ENCODE assay signal across 23 mouse cellular contexts in the genomic region with DNA sequence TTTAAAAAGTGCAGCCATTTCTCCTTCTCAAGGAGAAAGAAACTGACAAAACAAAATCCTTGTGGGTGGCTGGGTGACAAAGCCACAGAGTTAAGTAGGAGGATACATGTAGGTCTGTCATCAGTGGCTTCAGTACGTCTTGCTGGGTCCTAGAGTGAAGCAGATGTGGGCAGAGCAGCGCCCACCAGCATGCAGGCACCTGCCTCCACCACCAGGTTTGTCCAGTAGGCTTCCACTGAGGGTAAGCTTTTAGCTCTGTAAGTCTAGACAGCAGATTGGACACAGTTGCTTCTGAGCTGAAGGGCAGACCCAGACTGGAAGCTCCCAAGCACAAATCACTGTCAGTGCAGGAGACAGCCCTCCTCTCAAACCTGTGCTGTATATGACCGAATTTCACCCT. TPM values are rescaled to one million over a fixed set of nuclear protein-coding genes. Genes with fewer than 3 reads are reported as not detected.
DNase-seq lines count a peak whose midpoint lies in the region; ATAC-seq and TF ChIP-seq lines count a peak whose summit lies in the region.
"Had no signal": no experiment of that assay in that cellular context is flagged by ENCODE, and none has a peak within 500 bp of the region (broad histone marks: within the 10 kb centered on the region; RNA-seq: fewer than 3 reads in every experiment).

No protein-coding gene starts in this region.

- WGBS in hindbrain, embryonic 11.5 days, result 72% methylated on average over 3 of the region's 3 CpGs
- 72% methylated on average over 3 of the region's 3 CpGs for WGBS in hindbrain, embryonic 14.5 days
- 67% methylated on average over 3 of the region's 3 CpGs for WGBS in liver, embryonic 14.5 days (ENCODE audit: insufficient replicate concordance)
- WGBS in liver, postnatal 0 days (ENCODE audit: insufficient replicate concordance), result 78% methylated on average over 3 of the region's 3 CpGs
- WGBS in heart, adult 2 months, result 85% methylated on average over 3 of the region's 3 CpGs

- no peak overlapping the region for H3K27ac ChIP-seq in hindbrain, embryonic 11.5 days (ENCODE audit: low read depth, low read length)
- H3K27ac ChIP-seq in hindbrain, embryonic 14.5 days, result no peak overlapping the region
- H3K27ac ChIP-seq in liver, embryonic 14.5 days, result no peak overlapping the region
- no peak overlapping the region for H3K27ac ChIP-seq in liver, postnatal 0 days (ENCODE audit: low read depth)
- no peak overlapping the region for H3K27ac ChIP-seq in heart, adult 2 months
- H3K27ac ChIP-seq: embryonic facial prominence, embryonic 13.5 days; hindbrain, embryonic 12.5 days had no signal

- no peak for TF ChIP-seq EP300 in liver, embryonic 14.5 days (IDR thresholded peaks at IDR 0.05; ENCODE audit: low read depth)
- no peak for TF ChIP-seq EP300 in liver, postnatal 0 days (IDR thresholded peaks at IDR 0.05; ENCODE audit: low read depth)
- no peak for TF ChIP-seq EP300 in heart, adult 2 months (IDR thresholded peaks at IDR 0.05; ENCODE audit: insufficient read depth, low read depth, low read length)

- no peaks in the 10 kb centered on the region for H3K9me3 ChIP-seq in hindbrain, embryonic 11.5 days (ENCODE audit: control insufficient read depth, low read length)
- H3K9me3 ChIP-seq in hindbrain, embryonic 14.5 days (ENCODE audit: control insufficient read depth, low read length), result no peaks in the 10 kb centered on the region
- no peaks in the 10 kb centered on the region for H3K9me3 ChIP-seq in liver, embryonic 14.5 days (ENCODE audit: control insufficient read depth, low read length)
- H3K9me3 ChIP-seq in liver, postnatal 0 days (ENCODE audit: low read length), result no peaks in the 10 kb centered on the region
- no peaks in the 10 kb centered on the region for H3K9me3 ChIP-seq in E14TG2a.4 (ENCODE audit: low read length)
- H3K9me3 ChIP-seq: embryonic facial prominence, embryonic 13.5 days; hindbrain, embryonic 12.5 days had no signal

- TF ChIP-seq CTCF in liver, embryonic 14.5 days (IDR thresholded peaks at IDR 0.05; ENCODE audit: low read depth), result peak; percentile 26; the same call in 1 of the 2 replicates
- no peak for TF ChIP-seq CTCF in liver, postnatal 0 days (IDR thresholded peaks at IDR 0.05; ENCODE audit: low read depth)
- TF ChIP-seq CTCF in E14TG2a.4 (conservative IDR thresholded peaks at IDR 0.05; ENCODE audit: low read length), result peak; percentile 10
- TF ChIP-seq CTCF in heart, adult 2 months (IDR thresholded peaks at IDR 0.05), result no peak

- no peaks in the 10 kb centered on the region for H3K4me1 ChIP-seq in hindbrain, embryonic 11.5 days (replicated peaks; ENCODE audit: control insufficient read depth, insufficient read depth, low read length)
- H3K4me1 ChIP-seq in hindbrain, embryonic 14.5 days (replicated peaks; ENCODE audit: control insufficient read depth, insufficient read depth, low read length), result no peaks in the 10 kb centered on the region
- no peaks in the 10 kb centered on the region for H3K4me1 ChIP-seq in liver, embryonic 14.5 days (replicated peaks; ENCODE audit: control insufficient read depth in 2 of 2, insufficient read depth in 2 of 2, low read length in 1 of 2)
- H3K4me1 ChIP-seq in liver, postnatal 0 days (ENCODE audit: insufficient read depth), result no peaks in the 10 kb centered on the region
- peaks cover 67% of the 10 kb centered on the region for H3K4me1 ChIP-seq in E14TG2a.4 (replicated peaks; ENCODE audit: low read depth, low read length)
- H3K4me1 ChIP-seq in heart, adult 2 months (ENCODE audit: control insufficient read depth, insufficient read depth, low read length), result no peaks in the 10 kb centered on the region

- no peak overlapping the region for H3K4me2 ChIP-seq in hindbrain, embryonic 11.5 days (replicated peaks; ENCODE audit: low read depth, low read length)
- H3K4me2 ChIP-seq in hindbrain, embryonic 14.5 days (replicated peaks), result no peak overlapping the region
- H3K4me2 ChIP-seq in liver, embryonic 14.5 days (ENCODE audit: low read depth), result no peak overlapping the region
- H3K4me2 ChIP-seq in liver, postnatal 0 days (ENCODE audit: low read depth, low read length), result no peak overlapping the region
- H3K4me2 ChIP-seq: embryonic facial prominence, embryonic 13.5 days; heart, embryonic 11.5 days; hindbrain, embryonic 12.5 days; liver, embryonic 11.5 days had no signal

- 0 out of 2 replicates have a peak, but pooled peaks cover 2% of the 10 kb centered on the region for H3K36me3 ChIP-seq in hindbrain, embryonic 11.5 days (ENCODE audit: control insufficient read depth, insufficient read depth, low read length)
- H3K36me3 ChIP-seq in hindbrain, embryonic 14.5 days (replicated peaks; ENCODE audit: control insufficient read depth, insufficient read depth), result peaks cover 11% of the 10 kb centered on the region
- peaks cover 6% of the 10 kb centered on the region for H3K36me3 ChIP-seq in liver, embryonic 14.5 days (replicated peaks; ENCODE audit: control insufficient read depth, insufficient read depth, low read depth)
- peaks cover 10% of the 10 kb centered on the region; the same call in 1 of the 2 replicates for H3K36me3 ChIP-seq in liver, postnatal 0 days (replicated peaks; ENCODE audit: insufficient read depth, low read length)
- H3K36me3 ChIP-seq in E14TG2a.4 (ENCODE audit: insufficient read depth, low read length), result peaks cover 61% of the 10 kb centered on the region
- no peaks in the 10 kb centered on the region; the same call in 1 of the 2 replicates for H3K36me3 ChIP-seq in heart, adult 2 months (ENCODE audit: control insufficient read depth, insufficient read depth, low read length)

- ATAC-seq in hindbrain, embryonic 11.5 days (ENCODE audit: low FRiP score), result peak; percentile 27; the same call in 1 of the 2 replicates
- ATAC-seq in hindbrain, embryonic 14.5 days (ENCODE audit: low FRiP score), result no peak
- ATAC-seq in liver, embryonic 14.5 days (ENCODE audit: insufficient read depth), result peak; percentile 22; the same call in 1 of the 2 replicates
- ATAC-seq in liver, postnatal 0 days, result no peak
- ATAC-seq in inflammation-experienced regulatory T-cells, adult 6 months, result peak; percentile 35
- ATAC-seq: forebrain, embryonic 16.5 days had no signal

- H3K27me3 ChIP-seq in hindbrain, embryonic 11.5 days (ENCODE audit: control insufficient read depth, insufficient read depth, low read length), result no peaks in the 10 kb centered on the region
- no peaks in the 10 kb centered on the region for H3K27me3 ChIP-seq in hindbrain, embryonic 14.5 days (ENCODE audit: control insufficient read depth, insufficient read depth, low read length)
- no peaks in the 10 kb centered on the region for H3K27me3 ChIP-seq in liver, embryonic 14.5 days (ENCODE audit: control insufficient read depth, insufficient read depth, low read length)
- H3K27me3 ChIP-seq in liver, postnatal 0 days (ENCODE audit: insufficient read depth, low read length), result no peaks in the 10 kb centered on the region
- H3K27me3 ChIP-seq in E14TG2a.4 (ENCODE audit: insufficient read depth, low read length), result no peaks in the 10 kb centered on the region
- no peaks in the 10 kb centered on the region for H3K27me3 ChIP-seq in heart, adult 2 months (ENCODE audit: control insufficient read depth, insufficient read depth, low read length)
- H3K27me3 ChIP-seq: CH12.LX; embryonic facial prominence, embryonic 13.5 days; hindbrain, embryonic 12.5 days had no signal

- H3K9ac ChIP-seq in hindbrain, embryonic 11.5 days (ENCODE audit: low read depth, low read length), result no peak overlapping the region
- no peak overlapping the region for H3K9ac ChIP-seq in hindbrain, embryonic 14.5 days
- no peak overlapping the region for H3K9ac ChIP-seq in liver, embryonic 14.5 days (replicated peaks)
- no peak overlapping the region for H3K9ac ChIP-seq in liver, postnatal 0 days (replicated peaks)
- no peak overlapping the region for H3K9ac ChIP-seq in heart, adult 2 months (ENCODE audit: low read depth, low read length)
- H3K9ac ChIP-seq: embryonic facial prominence, embryonic 13.5 days; hindbrain, embryonic 12.5 days had no signal

- no peak for DNase-seq in hindbrain, embryonic 11.5 days (ENCODE audit: low spot score)
- DNase-seq in hindbrain, embryonic 14.5 days (ENCODE audit: low spot score), result no peak
- DNase-seq in liver, embryonic 14.5 days (ENCODE audit: low read depth in 3 of 3, low spot score in 3 of 3), result no peak
- no peak for DNase-seq in liver, postnatal 0 days
- no peak for DNase-seq in heart, adult 2 months
- DNase-seq in thymus, postnatal 14 days, result no peak
- DNase-seq: adrenal gland, postnatal 10 days; cerebellum, adult 9-11 months; gastrocnemius, postnatal 36 days; heart, postnatal 10 days; kidney, adult 11 months; kidney, postnatal 14 days; thymus, postnatal 4 days had no signal

- intact Hi-C loops in heart, adult 2 months (cut with DNase I), result no loop called here

- no peaks in the 10 kb centered on the region for H3K79me2 ChIP-seq in heart, adult 2 months (replicated peaks; ENCODE audit: control insufficient read depth, insufficient read depth, low read length)

- TF ChIP-seq POLR2A in heart, adult 2 months (IDR thresholded peaks at IDR 0.05; ENCODE audit: insufficient read depth, low read depth, low read length), result no peak

- no peak overlapping the region for H3K4me3 ChIP-seq in hindbrain, embryonic 11.5 days (ENCODE audit: low read depth, low read length)
- H3K4me3 ChIP-seq in hindbrain, embryonic 14.5 days (replicated peaks; ENCODE audit: low read length), result no peak overlapping the region
- no peak overlapping the region for H3K4me3 ChIP-seq in liver, embryonic 14.5 days (ENCODE audit: insufficient read depth in 1 of 2, low read depth in 2 of 2, low read length in 2 of 2)
- H3K4me3 ChIP-seq in liver, postnatal 0 days (ENCODE audit: low read depth, low read length), result no peak overlapping the region
- H3K4me3 ChIP-seq in E14TG2a.4 (replicated peaks; ENCODE audit: low read length), result no peak overlapping the region
- H3K4me3 ChIP-seq in heart, adult 2 months, result no peak overlapping the region
- H3K4me3 ChIP-seq: embryonic facial prominence, embryonic 13.5 days; hindbrain, embryonic 12.5 days had no signal

RNA-seq across cellular contexts. Expression of gene Gabarapl2, which starts 20.8 kb away (rescaled TPM):
- polyA plus RNA-seq in hindbrain, embryonic 11.5 days (2014; fragmentation: Nextera tagmentation; extraction: Ambion mirVana), result 347 and 351 TPM in 2 replicates
- 454 and 472 TPM in 2 replicates for polyA plus RNA-seq in hindbrain, embryonic 14.5 days (2014; fragmentation: Nextera tagmentation; extraction: Ambion mirVana)
- 26.5 and 50.5 TPM in 2 replicates for polyA plus RNA-seq in liver, embryonic 14.5 days (2012; rRNA removed)
- polyA plus RNA-seq in liver, embryonic 14.5 days (2014; fragmentation: Nextera tagmentation; extraction: Ambion mirVana), result 184 and 188 TPM in 2 replicates
- 162 and 173 TPM in 2 replicates for polyA plus RNA-seq in liver, postnatal 0 days (2015; fragmentation: Nextera tagmentation; extraction: Ambion mirVana)
- 100 to 1,000 TPM; 252 to 286 (median 255) TPM for polyA plus RNA-seq in inflammation-experienced regulatory T-cells, adult 6 months (2017; shearing (Covaris generic))
- total RNA-seq in heart, adult 2 months (2021), result 100 to 1,000 TPM; 129 to 131 TPM
- polyA plus RNA-seq in heart, adult 2 months (2012; rRNA removed), result 52.2 and 94.2 TPM in 2 replicates

RNA-seq across cellular contexts. Expression of gene Tmem231, which starts 27.6 kb away (rescaled TPM):
- polyA plus RNA-seq in hindbrain, embryonic 11.5 days (2014; fragmentation: Nextera tagmentation; extraction: Ambion mirVana), result 13.8 and 16.1 TPM in 2 replicates
- 15.3 and 19.6 TPM in 2 replicates for polyA plus RNA-seq in hindbrain, embryonic 14.5 days (2014; fragmentation: Nextera tagmentation; extraction: Ambion mirVana)
- polyA plus RNA-seq in liver, embryonic 14.5 days (2012; rRNA removed), result 1.4 and 1.7 TPM in 2 replicates
- polyA plus RNA-seq in liver, embryonic 14.5 days (2014; fragmentation: Nextera tagmentation; extraction: Ambion mirVana), result 2.0 and 2.4 TPM in 2 replicates
- polyA plus RNA-seq in liver, postnatal 0 days (2015; fragmentation: Nextera tagmentation; extraction: Ambion mirVana), result 0.56 and 1.0 TPM in 2 replicates
- polyA plus RNA-seq in inflammation-experienced regulatory T-cells, adult 6 months (2017; shearing (Covaris generic)), result 1 to 10 TPM in 2 of 3 experiments, under 1 TPM in 1; 0.97 to 2.0 (median 1.7) TPM
- 1 to 10 TPM; 2.1 to 2.6 TPM for total RNA-seq in heart, adult 2 months (2021)
- polyA plus RNA-seq in heart, adult 2 months (2012; rRNA removed), result 2.1 and 3.0 TPM in 2 replicates
- total RNA-seq: megakaryocyte, adult 5-6 weeks; monocyte, adult 5-6 weeks had no signal

RNA-seq across cellular contexts. Expression of gene Adat1, which starts 30.8 kb away (rescaled TPM):
- 9.4 and 14.0 TPM in 2 replicates for polyA plus RNA-seq in hindbrain, embryonic 11.5 days (2014; fragmentation: Nextera tagmentation; extraction: Ambion mirVana)
- 4.9 and 6.0 TPM in 2 replicates for polyA plus RNA-seq in hindbrain, embryonic 14.5 days (2014; fragmentation: Nextera tagmentation; extraction: Ambion mirVana)
- polyA plus RNA-seq in liver, embryonic 14.5 days (2012; rRNA removed), result 2.8 and 3.4 TPM in 2 replicates
- polyA plus RNA-seq in liver, embryonic 14.5 days (2014; fragmentation: Nextera tagmentation; extraction: Ambion mirVana), result 2.4 and 2.5 TPM in 2 replicates
- polyA plus RNA-seq in liver, postnatal 0 days (2015; fragmentation: Nextera tagmentation; extraction: Ambion mirVana), result 1.8 and 2.1 TPM in 2 replicates
- 1 to 10 TPM; 2.7 to 7.7 (median 6.8) TPM for polyA plus RNA-seq in inflammation-experienced regulatory T-cells, adult 6 months (2017; shearing (Covaris generic))
- total RNA-seq in heart, adult 2 months (2021), result 1 to 10 TPM; 1.8 to 2.0 TPM
- polyA plus RNA-seq in heart, adult 2 months (2012; rRNA removed), result 1.8 and 3.2 TPM in 2 replicates

RNA-seq across cellular contexts. Expression of gene Kars, which starts 49.8 kb away (rescaled TPM):
- 239 and 248 TPM in 2 replicates for polyA plus RNA-seq in hindbrain, embryonic 11.5 days (2014; fragmentation: Nextera tagmentation; extraction: Ambion mirVana)
- 190 and 196 TPM in 2 replicates for polyA plus RNA-seq in hindbrain, embryonic 14.5 days (2014; fragmentation: Nextera tagmentation; extraction: Ambion mirVana)
- polyA plus RNA-seq in liver, embryonic 14.5 days (2012; rRNA removed), result 39.4 and 58.9 TPM in 2 replicates
- 93.6 and 105 TPM in 2 replicates for polyA plus RNA-seq in liver, embryonic 14.5 days (2014; fragmentation: Nextera tagmentation; extraction: Ambion mirVana)
- 47.5 and 48.2 TPM in 2 replicates for polyA plus RNA-seq in liver, postnatal 0 days (2015; fragmentation: Nextera tagmentation; extraction: Ambion mirVana)
- polyA plus RNA-seq in inflammation-experienced regulatory T-cells, adult 6 months (2017; shearing (Covaris generic)), result 100 to 1,000 TPM; 147 to 171 (median 151) TPM
- total RNA-seq in heart, adult 2 months (2021), result 100 to 1,000 TPM; 100 to 111 TPM
- polyA plus RNA-seq in heart, adult 2 months (2012; rRNA removed), result 46.0 and 67.2 TPM in 2 replicates

RNA-seq across cellular contexts. Expression of gene Terf2ip, which starts 49.9 kb away (rescaled TPM):
- polyA plus RNA-seq in hindbrain, embryonic 11.5 days (2014; fragmentation: Nextera tagmentation; extraction: Ambion mirVana), result 31.9 and 33.5 TPM in 2 replicates
- 57.4 and 60.0 TPM in 2 replicates for polyA plus RNA-seq in hindbrain, embryonic 14.5 days (2014; fragmentation: Nextera tagmentation; extraction: Ambion mirVana)
- polyA plus RNA-seq in liver, embryonic 14.5 days (2012; rRNA removed), result 2.9 and 3.9 TPM in 2 replicates
- 3.2 and 3.5 TPM in 2 replicates for polyA plus RNA-seq in liver, embryonic 14.5 days (2014; fragmentation: Nextera tagmentation; extraction: Ambion mirVana)
- 5.1 and 5.4 TPM in 2 replicates for polyA plus RNA-seq in liver, postnatal 0 days (2015; fragmentation: Nextera tagmentation; extraction: Ambion mirVana)
- polyA plus RNA-seq in inflammation-experienced regulatory T-cells, adult 6 months (2017; shearing (Covaris generic)), result 10 to 100 TPM in 2 of 3 experiments, 1 to 10 TPM in 1; 7.7 to 10.3 (median 10.2) TPM
- 10 to 100 TPM; 10.7 to 10.8 TPM for total RNA-seq in heart, adult 2 months (2021)
- polyA plus RNA-seq in heart, adult 2 months (2012; rRNA removed), result 5.3 and 8.2 TPM in 2 replicates

Comparison
In these comparisons a context has a peak if more than half of its experiments do, and no peak if none do; other contexts are left out.
1. ATAC-seq: peak in hindbrain, embryonic 11.5 days (single experiment), liver, embryonic 14.5 days (single experiment) and inflammation-experienced regulatory T-cells, adult 6 months (single experiment); none in hindbrain, embryonic 14.5 days (single experiment) and liver, postnatal 0 days (single experiment).
2. CTCF ChIP-seq: peak in liver, embryonic 14.5 days (single experiment) and E14TG2a.4 (single experiment); none in liver, postnatal 0 days (single experiment) and heart, adult 2 months (single experiment).